Mouse (Mus musculus): ENCODE results near the gene Fbxl4. TPM values are rescaled to one million over a fixed set of nuclear protein-coding genes. Genes with fewer than 3 reads are reported as not detected.
A peak's percentile ranks its signal among the peaks of the same experiment; 100 is the strongest.

Gene Fbxl4
- total and polyA plus RNA-seq, 3 experiments = 8.4 to 17.0 (median 12.0) TPM

DNA sequence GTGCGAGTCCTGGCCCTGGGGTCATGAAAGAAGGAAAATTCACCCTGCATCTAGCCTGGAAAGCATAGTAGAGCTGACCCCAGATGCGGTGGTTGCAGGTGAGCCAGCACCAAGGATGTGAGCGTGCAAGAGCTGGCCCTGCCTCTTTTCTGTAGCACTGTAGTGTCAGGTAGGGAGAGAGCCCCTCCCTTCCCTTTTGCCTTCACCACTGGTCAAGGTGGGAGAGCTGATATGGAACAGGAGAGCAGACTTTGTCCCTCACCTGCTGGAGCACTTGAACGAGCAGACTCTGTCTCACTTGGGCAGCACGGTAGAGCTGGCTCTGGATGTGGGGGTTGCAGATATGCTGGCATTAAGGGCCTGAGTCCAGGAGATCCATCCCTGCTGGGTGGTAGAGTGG, 39.7 kb downstream of the Fbxl4 start:
- dilution Hi-C loops (cut with MboI; ENCODE audit: extremely low pct_ligation_motif_present, extremely low pct_unique_long_range_greater_than_20kb, low sequenced_read_pairs) = no loop called here

DNA sequence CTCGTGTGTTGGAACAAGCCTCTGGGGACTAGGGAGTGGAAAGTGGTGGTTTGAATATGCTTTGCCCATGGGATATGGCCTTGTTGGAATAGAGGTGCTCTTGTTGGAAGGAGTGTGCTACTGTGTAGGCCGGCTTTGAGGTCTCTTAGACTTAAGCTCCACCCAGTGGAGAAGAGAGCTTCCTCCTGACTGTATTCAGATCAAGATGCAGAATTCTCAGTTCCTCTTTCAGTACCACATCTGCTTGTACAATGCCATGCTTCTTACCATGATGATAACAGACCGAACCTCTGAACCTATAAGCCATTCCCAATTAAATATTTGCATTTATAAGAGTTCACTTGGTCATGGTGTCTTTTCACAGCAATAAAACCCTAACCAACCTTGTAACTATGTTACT, 44.7 kb downstream of the Fbxl4 start:
- dilution Hi-C loops (cut with MboI; ENCODE audit: extremely low pct_ligation_motif_present, extremely low pct_unique_long_range_greater_than_20kb, low sequenced_read_pairs) (no loop called here), in situ Hi-C loops (cut with MboI; ENCODE audit: low pct_ligation_motif_present, low pct_unique_long_range_greater_than_20kb, low sequenced_read_pairs) (no loop called here)
- H3K4me2 ChIP-seq (ENCODE audit: insufficient read depth, low read depth, poor library complexity, severe bottlenecking) = no peak overlapping the region
- no peak overlapping the region for H3K4me3 ChIP-seq (replicated peaks in 1 of 3; ENCODE audit: low read depth in 2 of 3, low read length in 2 of 3, poor library complexity in 1 of 3)
- H3K27me3 ChIP-seq (replicated peaks) = no peaks in the 10 kb centered on the region
- H3K27ac ChIP-seq (ENCODE audit: insufficient read depth, low read depth) = no peak overlapping the region
- peaks cover 13 to 45% of the 10 kb centered on the region in 2 experiments for H3K4me1 ChIP-seq (ENCODE audit: control insufficient read depth in 1 of 2, insufficient read depth in 2 of 2)
- H3K9ac ChIP-seq (ENCODE audit: insufficient read depth, low read depth) = no peak overlapping the region
- peaks cover 9 to 55% of the 10 kb centered on the region in 2 experiments for H3K36me3 ChIP-seq (replicated peaks in 1 of 2; ENCODE audit: control insufficient read depth in 1 of 2, insufficient read depth in 1 of 2, low read length in 1 of 2)
- DNase-seq (ENCODE audit: extremely low read depth) = peak; percentile 88
- peaks cover 7% of the 10 kb centered on the region for H3K9me3 ChIP-seq (replicated peaks; ENCODE audit: low read length)
- H3K79me2 ChIP-seq (replicated peaks; ENCODE audit: control insufficient read depth, extremely low read depth, insufficient read depth, poor library complexity, severe bottlenecking) = no peaks in the 10 kb centered on the region
- TF ChIP-seq MAX (IDR thresholded peaks at IDR 0.05; ENCODE audit: low read length) (peak; percentile 67; the same call in 1 of the 2 replicates), MEF2A (IDR thresholded peaks at IDR 0.05; ENCODE audit: borderline replicate concordance, low read depth, low read length) (peak; percentile 49; the same call in 1 of the 2 replicates), RCOR1 (conservative IDR thresholded peaks at IDR 0.05; ENCODE audit: low read depth, low read length) (peak; percentile 80), ZC3H11A (IDR thresholded peaks at IDR 0.05; ENCODE audit: low read depth, low read length) (no peak), EP300 (IDR thresholded peaks at IDR 0.05; ENCODE audit: low read length) (peak; percentile 97), RAD21 (IDR thresholded peaks at IDR 0.05; ENCODE audit: low read depth, low read length) (peak; percentile 70), BHLHE40 (IDR thresholded peaks at IDR 0.05; ENCODE audit: low read depth, low read length) (0 out of 2 replicates have a peak, but pooled peaks have one; percentile 11), USF2 (conservative IDR thresholded peaks at IDR 0.05; ENCODE audit: low read depth, low read length) (no peak), ZKSCAN1 (IDR thresholded peaks at IDR 0.05; ENCODE audit: borderline replicate concordance, low read depth, low read length) (no peak), KAT2A (IDR thresholded peaks at IDR 0.05; ENCODE audit: insufficient replicate concordance, low read length) (no peak), SIN3A (IDR thresholded peaks at IDR 0.05; ENCODE audit: low read length) (0 out of 2 replicates have a peak, but pooled peaks have one; percentile 57), GABPA (IDR thresholded peaks at IDR 0.05; ENCODE audit: insufficient replicate concordance, low read depth, low read length) (no peak), ZNF384 (IDR thresholded peaks at IDR 0.05; ENCODE audit: low read depth, low read length) (no peak), ELF1 (IDR thresholded peaks at IDR 0.05; ENCODE audit: low read depth, low read length) (peak; percentile 41; the same call in 1 of the 2 replicates), TBP (conservative IDR thresholded peaks at IDR 0.05; ENCODE audit: low read depth, low read length) (0 out of 2 replicates have a peak, but pooled peaks have one; percentile 37), MYC (IDR thresholded peaks at IDR 0.05; ENCODE audit: low read depth, low read length) (peak; percentile 97), NELFE (IDR thresholded peaks at IDR 0.05; ENCODE audit: low read depth, low read length) (no peak), PAX5 (IDR thresholded peaks at IDR 0.05; ENCODE audit: low read length) (no peak), TCF12 (IDR thresholded peaks at IDR 0.05; ENCODE audit: low read depth, low read length) (peak; percentile 82), POLR2A (IDR thresholded peaks at IDR 0.05; ENCODE audit: low read depth, low read length) (no peak), JUN (IDR thresholded peaks at IDR 0.05; ENCODE audit: insufficient read depth, low read depth, low read length) (no peak), USF1 (IDR thresholded peaks at IDR 0.05; ENCODE audit: low read depth, low read length) (no peak), NRF1 (IDR thresholded peaks at IDR 0.05; ENCODE audit: low read depth, low read length) (no peak), ZMIZ1 (IDR thresholded peaks at IDR 0.05; ENCODE audit: low read depth, low read length) (no peak), CTCF (conservative IDR thresholded peaks at IDR 0.05 in 1 of 2, IDR thresholded peaks at IDR 0.05 in 1 of 2; ENCODE audit: low read depth in 2 of 2, low read length in 2 of 2) (peak in 1 of 2 experiments; percentile 66; a peak in 2 of 4 replicates), IRF4 (IDR thresholded peaks at IDR 0.05; ENCODE audit: low read depth, low read length) (peak; percentile 99), CHD2 (IDR thresholded peaks at IDR 0.05; ENCODE audit: low read length) (0 out of 2 replicates have a peak, but pooled peaks have one; percentile 31), POLR2AphosphoS2 (IDR thresholded peaks at IDR 0.05; ENCODE audit: low read depth, low read length) (no peak), ETS1 (conservative IDR thresholded peaks at IDR 0.05; ENCODE audit: low read depth, low read length) (peak; percentile 45), SMC3 (IDR thresholded peaks at IDR 0.05; ENCODE audit: low read depth, low read length) (peak; percentile 62), MXI1 (IDR thresholded peaks at IDR 0.05; ENCODE audit: low read depth, low read length) (no peak), JUND (conservative IDR thresholded peaks at IDR 0.05; ENCODE audit: low read depth, low read length) (peak; percentile 69), E2F4 (IDR thresholded peaks at IDR 0.05; ENCODE audit: insufficient replicate concordance, low read depth, low read length) (0 out of 2 replicates have a peak, but pooled peaks have one; percentile 40)

More for the DNA sequence above, 39.7 kb downstream of the Fbxl4 start:
- DNase-seq (ENCODE audit: extremely low read depth) = no peak
- in situ Hi-C loops (cut with MboI; ENCODE audit: low pct_ligation_motif_present, low pct_unique_long_range_greater_than_20kb, low sequenced_read_pairs) = no loop called here
- Histone ChIP-seq H3K4me3 (replicated peaks in 1 of 3; ENCODE audit: low read depth in 2 of 3, low read length in 2 of 3, poor library complexity in 1 of 3) (no peak overlapping the region), H3K9ac (ENCODE audit: insufficient read depth, low read depth) (no peak overlapping the region), H3K9me3 (replicated peaks; ENCODE audit: low read length) (peaks cover 7% of the 10 kb centered on the region), H3K36me3 (replicated peaks in 1 of 2; ENCODE audit: control insufficient read depth in 1 of 2, insufficient read depth in 1 of 2, low read length in 1 of 2) (peaks cover 9 to 50% of the 10 kb centered on the region in 2 experiments), H3K27ac (ENCODE audit: insufficient read depth, low read depth) (no peak overlapping the region), H3K4me2 (ENCODE audit: insufficient read depth, low read depth, poor library complexity, severe bottlenecking) (no peak overlapping the region), H3K27me3 (replicated peaks) (no peaks in the 10 kb centered on the region), H3K79me2 (replicated peaks; ENCODE audit: control insufficient read depth, extremely low read depth, insufficient read depth, poor library complexity, severe bottlenecking) (no peaks in the 10 kb centered on the region), H3K4me1 (ENCODE audit: control insufficient read depth in 1 of 2, insufficient read depth in 2 of 2) (peaks cover 10 to 86% of the 10 kb centered on the region in 2 experiments)
- TF ChIP-seq USF2 (conservative IDR thresholded peaks at IDR 0.05; ENCODE audit: low read depth, low read length) (no peak), CTCF (conservative IDR thresholded peaks at IDR 0.05 in 1 of 2, IDR thresholded peaks at IDR 0.05 in 1 of 2; ENCODE audit: low read depth in 2 of 2, low read length in 2 of 2) (no peak)

Data from CH12.LX (cell line).